Mouse (Mus musculus) cerebellum, adult 2 months (tissue): Measurements from ENCODE around the gene Faah. TPM values are rescaled to one million over a fixed set of nuclear protein-coding genes. Genes with fewer than 3 reads are reported as not detected.

ENCODE experiments used
- DNase-seq, 2 experiments: peaks; one replicate each; pipeline ENCODE4 v3.0.0; 2021
- H3K27ac ChIP-seq: fragments of 200-500 bp; 2 replicates; pipeline ENCODE4 v1.5.1; 2012; ENCODE audit warnings: low read length, control low read depth, inconsistent platforms; ENCODE audit not compliant: insufficient read depth
- H3K27me3 ChIP-seq: fragments of 200-500 bp; 2 replicates; pipeline ENCODE4 v1.6.1; 2012; ENCODE audit warnings: inconsistent platforms, mild to moderate bottlenecking, low read length, moderate library complexity; ENCODE audit not compliant: control insufficient read depth, insufficient read depth
- H3K4me1 ChIP-seq: fragments of 200-500 bp; 2 replicates; pipeline ENCODE4 v1.6.1; 2011; ENCODE audit warnings: low read length; ENCODE audit not compliant: control insufficient read depth, insufficient read depth
- H3K4me3 ChIP-seq: fragments of 200-500 bp; replicated peaks from 2 replicates; pipeline ENCODE3; 2011; ENCODE audit warnings: mild to moderate bottlenecking, low read depth, low read length, control low read depth; ENCODE audit not compliant: insufficient read depth
- CTCF ChIP-seq: fragments of 200-500 bp; IDR thresholded peaks from 2 replicates; pipeline ENCODE4 v1.5.1; 2011; ENCODE audit warnings: low read depth, mild to moderate bottlenecking, control low read depth, low read length, moderate library complexity, borderline replicate concordance; ENCODE audit not compliant: insufficient read depth
- POLR2A ChIP-seq: fragments of 200-500 bp; IDR thresholded peaks from 2 replicates; pipeline ENCODE4 v1.6.1; 2011; ENCODE audit warnings: low read length, control low read depth, borderline replicate concordance; ENCODE audit not compliant: insufficient read depth
- WGBS: fragments of 180-500 bp; shearing (Covaris S2); methylation state at CpG from one replicate; pipeline ENCODE4 v1.1.7; 2018; 5-methylcytosine and 5-hydroxymethylcytosine counted together
- polyA plus RNA-seq: library from polyadenylated mRNA; depleted of rRNA; stranded (reverse); fragments of >200 nt; gene quantifications from 2 replicates; pipeline ENCODE4 v1.2.3, GENCODE M21; 2012; rRNA removed

The Faah gene
- polyA plus RNA-seq: 61.8 TPM in 2 replicates

DNA sequence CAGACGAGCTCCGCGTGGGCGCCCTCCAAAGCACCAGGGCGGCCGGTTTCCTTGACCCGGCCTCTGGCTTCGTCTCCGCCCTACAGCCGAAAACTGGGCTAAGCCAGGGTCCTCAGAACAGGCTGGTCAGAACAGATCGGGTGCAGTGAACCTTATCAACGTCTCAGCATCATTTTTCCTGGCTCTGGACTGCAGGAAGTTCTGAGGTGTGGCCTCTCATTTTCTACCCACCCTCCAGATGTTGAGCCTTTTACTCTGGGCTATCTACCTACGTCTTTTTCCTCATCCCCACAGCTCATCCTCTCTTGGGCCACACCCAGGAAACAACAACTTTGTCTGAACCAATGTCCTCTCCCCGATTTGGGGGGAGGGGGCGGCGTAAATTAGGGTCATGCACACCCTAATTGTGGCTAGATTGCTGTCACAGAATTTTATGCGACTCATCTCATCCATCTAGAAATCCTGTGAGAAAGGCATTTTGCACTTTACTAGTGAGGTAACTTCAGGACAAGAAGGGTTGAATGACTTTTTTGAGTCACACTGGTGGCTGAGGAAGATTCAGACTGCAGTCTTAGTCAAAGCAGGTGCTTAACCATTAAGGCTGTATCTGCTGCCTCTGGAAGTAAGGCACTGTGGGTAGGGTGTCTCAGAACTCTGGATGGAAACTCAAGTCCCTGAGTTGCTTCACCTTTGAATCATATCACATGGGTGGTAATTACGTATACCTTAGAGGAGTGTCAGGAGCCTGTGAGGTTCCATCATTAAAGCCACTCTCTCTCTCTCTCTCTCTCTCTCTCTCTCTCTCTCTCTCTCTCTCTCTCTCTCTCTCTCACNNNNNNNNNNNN lies at the start of gene Faah:
Faah (minus strand) TSS at position 25 of the 845 bp plus-strand sequence.
- WGBS: 17% methylated on average over 18 of the region's 18 CpGs
- no peaks in the 10 kb centered on the region for H3K27me3 ChIP-seq
- peak within 1 kb of the TSS; percentile 47 for H3K27ac ChIP-seq
- no peak for TF ChIP-seq CTCF
- TF ChIP-seq POLR2A: no peak
- peak within 1 kb of the TSS; percentile 88 for H3K4me3 ChIP-seq
- no peak for DNase-seq
- no peaks in the 10 kb centered on the region for H3K4me1 ChIP-seq

DNA sequence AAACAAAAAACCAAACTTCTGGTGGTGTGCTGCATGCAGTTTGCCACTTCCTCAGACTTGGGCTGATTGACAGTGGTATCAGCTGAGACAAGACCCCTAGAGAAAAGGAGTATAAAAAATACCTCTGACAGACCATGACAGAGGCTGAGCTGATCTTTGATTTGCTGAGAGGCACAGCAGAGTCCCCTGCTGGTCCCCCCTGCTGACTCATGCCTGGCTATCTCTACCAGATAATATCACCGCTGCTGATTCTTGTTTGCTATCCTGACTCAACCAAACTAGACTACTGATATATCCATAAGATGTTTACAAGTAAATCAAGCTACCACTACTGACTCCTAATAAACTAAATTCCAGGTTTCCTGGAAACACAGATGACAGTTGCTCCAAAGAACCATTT lies 46.1 kb upstream of the Faah start:
- no peak overlapping the region for H3K4me3 ChIP-seq
- H3K27me3 ChIP-seq: no peaks in the 10 kb centered on the region
- H3K4me1 ChIP-seq: no peaks in the 10 kb centered on the region
- no peak for TF ChIP-seq CTCF
- TF ChIP-seq POLR2A: no peak
- DNase-seq: no peak
- no peak overlapping the region for H3K27ac ChIP-seq
- 23% methylated on average over 1 of the region's 1 CpGs for WGBS

DNA sequence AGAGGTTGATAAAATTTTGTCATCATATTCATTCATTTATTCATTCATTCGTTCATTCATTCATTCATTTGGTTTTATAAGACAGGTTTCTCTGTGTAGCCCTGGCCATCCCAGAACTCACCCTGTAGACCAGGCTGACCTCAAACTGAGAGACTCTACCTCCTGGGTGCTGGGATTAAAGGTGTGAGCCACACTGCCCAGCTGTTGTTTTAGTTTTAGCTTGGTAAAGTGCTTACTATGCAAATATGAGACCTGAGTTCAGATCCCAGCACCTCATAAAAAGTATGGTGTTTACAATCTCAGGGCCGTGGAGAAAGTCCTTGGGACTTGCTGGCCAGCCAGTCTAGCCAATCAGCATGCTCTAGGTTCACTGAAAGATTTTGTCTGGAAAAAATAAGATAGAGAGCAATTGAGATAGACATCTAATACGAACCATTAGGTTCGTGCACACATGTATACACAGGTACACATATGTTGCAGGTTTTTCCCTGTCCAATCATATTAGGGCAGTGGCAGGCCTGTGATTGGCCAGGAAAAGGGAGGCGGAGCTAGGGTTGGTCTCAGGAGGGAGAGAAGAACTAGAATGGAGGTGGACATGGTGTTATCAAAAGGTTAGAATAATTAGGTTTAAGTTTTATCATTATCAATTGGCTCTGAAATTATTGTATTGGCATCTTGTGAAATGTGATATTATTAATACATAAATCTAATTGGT lies 41.4 kb upstream of the Faah start:
- no peak overlapping the region for H3K4me3 ChIP-seq
- no peaks in the 10 kb centered on the region for H3K4me1 ChIP-seq
- H3K27me3 ChIP-seq: no peaks in the 10 kb centered on the region
- TF ChIP-seq POLR2A (no peak), CTCF (no peak)
- H3K27ac ChIP-seq: no peak overlapping the region
- WGBS: 81% methylated on average over 5 of the region's 5 CpGs
- no peak for DNase-seq

DNA sequence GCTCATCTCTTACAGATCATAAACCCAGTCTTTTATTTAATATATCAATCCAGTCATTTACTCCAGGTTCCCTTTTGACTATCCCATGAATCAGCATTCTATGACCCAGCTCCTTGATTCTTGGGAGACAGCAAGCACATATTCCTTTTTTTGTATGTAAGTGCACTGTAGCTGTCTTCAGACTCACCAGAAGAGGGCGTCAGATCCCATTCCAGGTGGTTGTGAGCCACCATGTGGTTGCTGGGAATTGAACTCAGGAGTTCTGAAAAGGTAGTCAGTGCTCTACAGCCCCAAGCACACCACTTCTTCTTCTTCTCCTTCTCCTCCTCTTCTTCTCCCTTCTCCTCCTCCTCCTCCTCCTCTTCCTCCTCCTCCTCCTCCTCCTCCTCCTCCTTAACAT lies 39.8 kb upstream of the Faah start:
- no peaks in the 10 kb centered on the region for H3K27me3 ChIP-seq
- DNase-seq: no peak
- no peaks in the 10 kb centered on the region for H3K4me1 ChIP-seq
- TF ChIP-seq CTCF: no peak
- TF ChIP-seq POLR2A: no peak
- no peak overlapping the region for H3K4me3 ChIP-seq
- H3K27ac ChIP-seq: no peak overlapping the region
- WGBS: 0% methylated on average over 1 of the region's 1 CpGs

DNA sequence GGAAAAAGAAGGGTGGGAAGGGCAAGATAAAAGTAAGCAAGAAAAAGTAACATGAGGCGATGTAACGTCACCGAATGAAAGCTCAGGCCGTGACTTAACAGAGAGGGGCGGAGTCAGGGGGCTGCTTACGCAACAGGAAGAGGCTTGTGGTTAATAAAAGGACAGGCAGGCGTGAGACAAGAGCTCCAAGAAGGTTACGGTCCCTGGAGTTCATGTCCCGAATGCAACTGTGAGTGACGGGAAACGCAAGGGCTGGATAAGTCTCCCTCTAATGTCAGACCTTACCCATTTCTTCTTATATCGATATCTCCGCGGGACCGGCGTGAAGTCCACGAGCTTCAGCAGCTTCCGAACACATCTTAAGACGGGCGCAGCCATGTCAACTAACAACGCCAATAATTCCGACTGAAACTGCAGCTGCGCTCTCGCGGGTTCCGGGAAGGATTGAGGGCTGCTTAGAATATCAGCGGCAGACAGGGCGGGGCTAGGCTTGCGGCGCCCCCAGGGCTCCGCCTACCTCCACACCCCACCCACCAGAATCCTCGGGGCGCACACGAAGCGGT lies 35.8 kb upstream of the Faah start, which contains the start of gene Nsun4:
Nsun4 (minus strand) TSS at position 478 of the 563 bp plus-strand sequence.
- under 1% methylated on average over 35 of the region's 35 CpGs for WGBS
- no peaks in the 10 kb centered on the region for H3K4me1 ChIP-seq
- peak within 1 kb of the TSS; percentile 94 for H3K4me3 ChIP-seq
- H3K27me3 ChIP-seq: no peaks in the 10 kb centered on the region
- H3K27ac ChIP-seq: peak within 1 kb of the TSS; percentile 70
- DNase-seq: peak; percentile 89 to 90
- TF ChIP-seq POLR2A (peak; percentile 66; the same call in 1 of the 2 replicates), CTCF (no peak)

DNA sequence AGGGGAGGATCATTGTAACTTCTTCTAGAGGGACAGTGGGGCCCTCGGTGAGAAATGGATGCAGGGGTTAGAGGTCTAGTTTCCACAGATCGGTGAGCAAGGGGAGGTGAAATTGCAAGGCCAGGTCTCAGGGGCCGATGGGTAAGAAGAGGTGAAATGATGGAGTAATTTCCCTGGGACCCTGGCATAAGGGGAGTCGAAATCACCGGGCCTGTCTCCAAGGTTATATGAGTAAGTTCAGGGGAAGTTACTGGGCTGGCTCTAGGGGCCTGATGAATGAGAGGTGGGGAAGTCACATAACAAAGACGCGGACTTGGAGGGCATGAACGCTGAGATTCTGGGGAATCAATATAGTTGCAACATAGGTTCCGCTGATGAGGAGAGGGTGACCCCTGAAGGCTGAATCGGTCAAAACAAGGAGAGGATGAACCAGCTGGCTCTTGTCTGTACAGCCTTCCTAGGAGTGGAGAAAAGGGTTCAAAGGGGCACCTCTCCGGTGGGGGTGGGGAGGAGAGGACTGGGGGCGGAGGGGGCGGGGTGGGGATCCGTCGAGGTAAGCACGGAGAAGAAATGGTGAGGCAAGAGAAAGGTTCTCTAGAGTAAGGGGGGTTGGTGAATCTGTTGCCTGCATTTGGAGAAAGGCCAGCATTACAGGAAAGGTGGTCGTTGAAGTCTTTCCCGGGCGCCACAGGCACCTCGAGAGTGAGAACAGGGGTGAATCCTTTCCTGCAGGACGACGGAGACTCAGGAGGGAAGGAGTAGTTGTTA lies 35.0 kb upstream of the Faah start:
- peak; percentile 38; the same call in 1 of the 2 replicates for TF ChIP-seq CTCF
- no peak for TF ChIP-seq POLR2A
- H3K4me3 ChIP-seq: peak overlapping the region; percentile 94
- H3K4me1 ChIP-seq: no peaks in the 10 kb centered on the region
- no peak overlapping the region for H3K27ac ChIP-seq
- 10% methylated on average over 22 of the region's 22 CpGs for WGBS
- H3K27me3 ChIP-seq: no peaks in the 10 kb centered on the region
- peak; percentile 38 to 48 for DNase-seq

DNA sequence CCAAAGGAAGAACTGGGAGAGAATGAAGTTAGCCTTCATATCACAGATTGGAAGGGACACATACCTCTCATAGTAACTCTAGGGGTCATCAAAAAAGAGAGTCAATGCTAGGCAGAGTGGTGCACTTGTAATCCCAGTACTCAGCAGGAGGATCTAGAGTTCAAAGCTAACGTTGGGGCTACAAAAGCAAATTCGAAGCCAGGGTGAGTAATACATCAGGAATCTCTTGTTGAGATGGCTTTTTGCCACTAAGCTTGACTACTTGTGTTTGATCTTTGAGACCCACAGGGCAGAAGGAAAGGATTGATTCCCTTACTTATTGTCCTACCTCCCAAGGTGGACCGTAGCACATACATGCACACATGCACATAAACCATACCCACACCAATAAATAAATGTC lies 31.5 kb upstream of the Faah start:
- H3K27ac ChIP-seq: no peak overlapping the region
- H3K27me3 ChIP-seq: no peaks in the 10 kb centered on the region
- no peak for DNase-seq
- H3K4me1 ChIP-seq: no peaks in the 10 kb centered on the region
- no peak overlapping the region for H3K4me3 ChIP-seq
- WGBS: 80% methylated on average over 3 of the region's 3 CpGs
- TF ChIP-seq POLR2A: no peak
- no peak for TF ChIP-seq CTCF
